Mouse (Mus musculus): ENCODE measurements at regions not wholly inside any gene's neighbourhood (a gene's known extent, or its start where the extent isn't known, plus 50 kb on each side); places are given as distances from the start of the nearest gene placed in this dataset.

DNA sequence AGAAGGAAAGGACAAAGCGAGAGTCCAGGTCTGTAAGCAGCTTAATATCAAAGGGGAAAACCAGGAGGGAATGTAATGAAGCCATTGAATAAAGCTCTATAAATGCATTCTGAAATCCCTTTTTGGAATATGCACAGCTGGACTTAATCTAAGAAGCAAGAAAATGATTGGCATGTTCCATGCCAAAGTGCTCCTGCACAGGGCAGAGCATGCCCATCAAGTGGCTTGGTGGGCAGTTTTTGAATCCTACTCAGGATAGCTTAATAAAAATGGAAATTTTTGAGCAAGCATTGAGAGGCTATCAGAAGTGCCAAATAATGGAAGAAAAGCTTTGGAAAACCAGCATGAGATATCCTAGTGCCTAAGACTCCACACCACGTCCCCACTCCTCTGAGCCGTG, 466.1 kb downstream of the Epm2a start:
- ATAC-seq (no peak), DNase-seq (ENCODE audit: low read depth, low spot score) (no peak)
- no peak for TF ChIP-seq CTCF (IDR thresholded peaks at IDR 0.05)
- in situ Hi-C loops (cut with MboI; ENCODE audit: low pct_unique_long_range_greater_than_20kb) = no loop called here
- CTCF ChIA-PET = interaction anchor here (1.2 kb wide), 1 partner anchor 12 kb away, joined by 3 read pairs; no protein-coding TSS in a partner anchor
- peaks cover 4% of the 10 kb centered on the region for H3K27me3 ChIP-seq
- POLR2A ChIA-PET = interaction anchor here (0.6 kb wide), 1 partner anchor 13 kb away, joined by 9 read pairs; no protein-coding TSS in a partner anchor

DNA sequence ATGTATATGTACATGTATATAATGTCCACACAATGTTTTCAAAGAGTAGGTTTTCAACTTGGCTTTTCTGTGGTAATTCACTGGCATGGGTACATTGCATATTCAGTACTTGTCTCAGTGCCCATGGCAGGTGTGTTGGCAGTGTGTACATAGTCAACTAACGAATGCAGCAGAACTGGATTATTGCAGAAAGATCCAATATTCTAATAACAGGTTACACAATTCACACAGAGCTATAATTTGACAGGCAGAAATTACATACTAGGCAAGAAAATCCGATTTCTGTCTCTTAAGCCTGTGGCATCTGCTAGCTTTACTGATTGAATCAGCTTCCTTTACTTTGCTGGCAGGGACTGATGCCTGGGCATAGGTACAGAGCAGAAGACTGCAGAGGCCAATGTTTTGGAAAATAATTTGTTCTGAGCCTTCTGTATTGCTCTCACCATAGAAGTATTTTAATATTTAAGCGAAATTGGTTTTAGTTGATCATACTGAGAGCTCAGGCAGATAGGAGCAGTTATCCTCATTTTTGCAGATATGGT, 479.3 kb downstream of the Epm2a start:
- ChIA-PET POLR2A (no interaction called here), CTCF (no interaction called here)
- no peak for TF ChIP-seq CTCF (IDR thresholded peaks at IDR 0.05)
- DNase-seq (ENCODE audit: low read depth, low spot score) = no peak
- no peak for ATAC-seq
- in situ Hi-C loops (cut with MboI; ENCODE audit: low pct_unique_long_range_greater_than_20kb) = no loop called here
- H3K27me3 ChIP-seq = peaks cover 7% of the 10 kb centered on the region

DNA sequence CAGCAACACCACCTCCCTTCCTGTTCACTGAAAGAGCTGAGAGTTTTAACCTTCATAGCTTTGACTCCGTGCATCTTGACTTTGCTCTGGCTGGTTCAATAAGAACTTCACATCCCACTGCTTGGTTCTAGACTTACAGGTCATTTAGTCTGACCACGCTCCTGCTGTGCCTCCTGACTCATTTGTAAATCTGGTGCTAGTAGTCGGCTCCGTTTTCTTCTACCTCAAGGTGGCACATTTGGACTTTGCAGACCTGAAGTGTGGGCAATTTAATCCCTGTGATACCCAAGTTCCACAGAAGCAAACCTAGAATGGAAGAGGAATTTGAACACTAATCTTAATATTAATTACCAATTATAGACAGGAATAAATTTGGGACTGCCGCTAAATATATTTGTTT, 497.9 kb downstream of the Epm2a start:
- ChIA-PET CTCF (interaction anchor here (1.0 kb wide), 1 partner anchor 11 kb away, joined by 3 read pairs; no protein-coding TSS in a partner anchor), POLR2A (no interaction called here)
- no peaks in the 10 kb centered on the region for H3K27me3 ChIP-seq
- DNase-seq (ENCODE audit: low read depth, low spot score) = no peak
- in situ Hi-C loops (cut with MboI; ENCODE audit: low pct_unique_long_range_greater_than_20kb) = loop anchor here (25.0 kb wide), 1 partner anchor 771 kb away; no protein-coding TSS in a partner anchor
- TF ChIP-seq CTCF (IDR thresholded peaks at IDR 0.05) = no peak
- no peak for ATAC-seq

DNA sequence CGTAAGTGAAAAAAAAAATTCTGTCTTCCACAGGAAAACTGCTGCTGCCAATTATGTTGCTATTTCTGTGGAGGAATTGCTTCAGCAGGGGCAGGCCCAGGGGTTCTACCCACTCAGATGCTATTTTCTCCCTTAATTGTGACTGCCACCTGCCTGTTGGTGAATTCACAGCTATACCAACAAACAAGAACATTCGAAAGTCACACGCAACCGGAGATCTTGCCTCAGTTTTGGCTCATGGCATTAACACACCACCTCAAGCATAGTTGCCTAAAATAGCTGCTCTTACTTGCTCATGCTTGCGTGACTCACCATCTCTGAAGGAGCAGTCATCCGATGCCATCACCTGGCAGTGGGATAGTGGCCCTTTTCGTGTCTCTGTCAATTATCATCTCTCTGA, 498.3 kb downstream of the Epm2a start:
- in situ Hi-C loops (cut with MboI; ENCODE audit: low pct_unique_long_range_greater_than_20kb) = loop anchor here (25.0 kb wide), 1 partner anchor 771 kb away; no protein-coding TSS in a partner anchor
- CTCF ChIA-PET = no interaction called here
- POLR2A ChIA-PET = no interaction called here
- TF ChIP-seq CTCF (IDR thresholded peaks at IDR 0.05) = no peak
- no peak for DNase-seq (ENCODE audit: low read depth, low spot score)
- ATAC-seq = peak; percentile 83
- H3K27me3 ChIP-seq = no peaks in the 10 kb centered on the region

DNA sequence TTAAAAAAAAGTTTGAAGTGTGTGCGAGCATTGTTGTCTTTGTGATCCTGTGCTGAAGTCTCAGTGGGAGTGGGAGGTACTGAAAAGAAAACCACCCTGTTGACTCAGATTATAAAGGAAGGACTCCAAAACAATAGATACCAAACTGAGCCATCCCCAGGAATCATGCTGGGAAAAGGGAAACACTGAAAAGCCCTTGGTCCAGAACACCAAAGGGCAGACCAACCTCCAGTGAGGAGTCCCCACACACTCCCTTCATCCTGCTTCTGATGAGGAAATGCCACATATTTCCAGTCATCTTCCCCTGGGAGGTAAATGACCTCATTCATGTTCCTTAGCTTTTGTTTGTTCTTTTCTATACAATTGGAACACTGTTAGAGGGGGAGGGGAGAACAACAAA, 502.9 kb downstream of the Epm2a start:
- no peak for TF ChIP-seq CTCF (IDR thresholded peaks at IDR 0.05)
- DNase-seq (ENCODE audit: low read depth, low spot score) = no peak
- no peaks in the 10 kb centered on the region for H3K27me3 ChIP-seq
- ChIA-PET CTCF (no interaction called here), POLR2A (no interaction called here)
- ATAC-seq = no peak
- in situ Hi-C loops (cut with MboI; ENCODE audit: low pct_unique_long_range_greater_than_20kb) = loop anchor here (25.0 kb wide), 1 partner anchor 766 kb away; no protein-coding TSS in a partner anchor

DNA sequence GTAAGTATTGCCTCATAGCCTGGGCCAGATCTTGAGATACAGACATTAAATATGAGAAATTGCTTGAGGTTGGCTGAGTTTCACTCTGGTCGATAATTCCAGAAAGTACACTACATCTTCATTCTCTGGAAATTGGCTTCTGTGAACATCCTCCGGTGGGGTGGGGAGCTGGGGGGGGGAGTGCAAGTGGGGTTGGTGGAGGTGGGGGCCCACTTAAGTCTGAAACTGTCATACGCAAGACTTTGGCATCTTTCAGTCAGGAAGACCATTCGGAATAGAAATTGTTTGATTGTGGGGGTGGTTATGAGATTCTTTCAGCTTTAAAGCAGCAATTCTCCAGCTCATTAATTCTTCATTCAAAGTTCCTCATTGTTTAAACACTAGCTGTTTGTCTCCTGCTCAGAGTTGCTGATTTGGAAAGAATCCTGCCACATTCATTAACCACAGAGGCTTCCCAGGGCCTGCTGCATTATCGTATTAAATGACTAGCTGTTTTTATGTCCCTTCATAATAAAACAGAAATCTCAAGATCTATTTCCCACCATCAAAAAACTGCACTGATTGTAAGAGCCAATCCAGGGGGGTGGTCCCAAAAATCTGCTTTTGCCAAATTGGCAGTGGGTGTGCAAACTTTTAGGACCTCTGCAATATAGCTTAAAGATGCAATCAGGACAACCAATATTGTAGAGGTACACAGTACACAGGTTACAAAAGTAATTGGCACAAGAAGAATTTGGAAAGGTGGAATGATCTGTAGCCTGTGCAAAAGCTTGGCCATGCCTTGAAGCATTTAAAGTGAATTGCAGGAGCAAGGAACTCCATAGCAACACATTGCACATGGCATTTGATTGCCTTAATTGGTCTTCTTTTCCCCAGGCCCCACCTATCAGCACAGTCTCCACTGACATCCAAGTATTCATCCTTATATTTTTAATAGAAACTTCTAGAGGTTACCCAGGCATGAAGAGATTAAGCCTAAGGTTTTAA, 532.2 kb downstream of the Epm2a start:
- ChIA-PET CTCF (interaction anchor here (0.8 kb wide), 1 partner anchor 12 kb away, joined by 3 read pairs; no protein-coding TSS in a partner anchor), POLR2A (no interaction called here)
- TF ChIP-seq CTCF (IDR thresholded peaks at IDR 0.05) = no peak
- no peaks in the 10 kb centered on the region for H3K27me3 ChIP-seq
- in situ Hi-C loops (cut with MboI; ENCODE audit: low pct_unique_long_range_greater_than_20kb) = no loop called here
- DNase-seq (ENCODE audit: low read depth, low spot score) (no peak), ATAC-seq (peak; percentile 88)

DNA sequence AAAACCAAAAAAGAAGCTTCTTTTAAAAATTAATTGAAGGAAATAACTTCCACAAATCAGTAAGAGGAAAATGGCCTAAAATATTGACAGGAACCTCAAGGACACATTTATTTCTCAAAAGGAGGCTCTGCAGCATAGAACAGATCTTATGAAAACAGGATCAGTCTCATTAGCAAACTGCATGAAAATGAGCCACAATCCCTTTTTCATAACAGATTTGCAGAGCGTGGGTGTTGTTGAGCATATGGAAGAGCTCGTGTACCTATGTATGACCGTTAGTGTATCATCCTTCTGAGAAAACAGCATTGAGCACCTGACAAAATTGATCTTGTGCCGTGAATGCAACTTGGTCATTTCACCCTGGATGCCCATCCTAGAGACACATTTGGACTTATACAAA, 543.0 kb downstream of the Epm2a start:
- no peak for TF ChIP-seq CTCF (IDR thresholded peaks at IDR 0.05)
- POLR2A ChIA-PET = interaction anchor here (0.6 kb wide), 1 partner anchor 159 kb away, joined by 3 read pairs; no protein-coding TSS in a partner anchor
- ATAC-seq = no peak
- H3K27me3 ChIP-seq = no peaks in the 10 kb centered on the region
- in situ Hi-C loops (cut with MboI; ENCODE audit: low pct_unique_long_range_greater_than_20kb) = no loop called here
- CTCF ChIA-PET = no interaction called here
- no peak for DNase-seq (ENCODE audit: low read depth, low spot score)

DNA sequence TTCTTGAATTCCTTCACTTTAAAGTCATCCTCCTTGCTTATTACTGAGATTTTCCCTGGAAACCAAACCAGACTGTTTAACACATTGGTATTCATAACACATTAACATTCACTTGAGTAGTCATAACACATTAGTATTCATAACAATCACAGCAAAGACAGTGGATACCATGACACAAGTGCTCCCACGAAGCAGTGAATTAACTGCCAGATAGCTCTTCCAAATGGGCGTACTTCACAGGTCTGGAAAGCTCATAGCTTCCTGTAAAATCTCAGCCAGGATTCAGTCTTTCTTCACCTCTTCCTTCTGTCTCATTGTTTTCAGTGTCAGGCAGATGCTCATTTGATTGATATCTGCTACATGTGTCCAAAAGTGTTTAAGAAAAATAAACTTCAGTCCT, 545.7 kb downstream of the Epm2a start:
- DNase-seq (ENCODE audit: low read depth, low spot score) (no peak), ATAC-seq (no peak)
- TF ChIP-seq CTCF (IDR thresholded peaks at IDR 0.05) = no peak
- in situ Hi-C loops (cut with MboI; ENCODE audit: low pct_unique_long_range_greater_than_20kb) = no loop called here
- ChIA-PET CTCF (no interaction called here), POLR2A (no interaction called here)
- H3K27me3 ChIP-seq = no peaks in the 10 kb centered on the region

DNA sequence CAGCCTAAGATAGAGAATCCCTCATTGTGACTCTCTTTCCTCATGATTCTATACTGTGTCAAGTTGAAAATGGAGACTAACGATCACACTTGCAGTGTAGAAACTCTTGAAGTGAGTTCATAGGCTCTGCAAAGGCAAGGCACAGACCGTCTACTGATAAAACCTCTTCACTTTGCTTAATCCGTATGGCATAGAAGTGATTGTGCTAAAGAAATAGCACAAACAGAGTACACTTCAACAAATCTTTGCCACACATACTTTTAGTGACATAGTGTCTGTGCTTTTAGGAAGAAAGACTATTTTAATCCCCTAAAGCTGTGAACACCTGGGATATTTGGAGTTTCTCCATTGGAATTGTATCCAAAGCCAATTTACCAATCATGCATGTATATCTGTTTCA, 578.9 kb downstream of the Epm2a start:
- H3K27me3 ChIP-seq = no peaks in the 10 kb centered on the region
- CTCF ChIA-PET = no interaction called here
- DNase-seq (ENCODE audit: low read depth, low spot score) (no peak), ATAC-seq (no peak)
- in situ Hi-C loops (cut with MboI; ENCODE audit: low pct_unique_long_range_greater_than_20kb) = no loop called here
- POLR2A ChIA-PET = no interaction called here
- TF ChIP-seq CTCF (IDR thresholded peaks at IDR 0.05) = no peak

DNA sequence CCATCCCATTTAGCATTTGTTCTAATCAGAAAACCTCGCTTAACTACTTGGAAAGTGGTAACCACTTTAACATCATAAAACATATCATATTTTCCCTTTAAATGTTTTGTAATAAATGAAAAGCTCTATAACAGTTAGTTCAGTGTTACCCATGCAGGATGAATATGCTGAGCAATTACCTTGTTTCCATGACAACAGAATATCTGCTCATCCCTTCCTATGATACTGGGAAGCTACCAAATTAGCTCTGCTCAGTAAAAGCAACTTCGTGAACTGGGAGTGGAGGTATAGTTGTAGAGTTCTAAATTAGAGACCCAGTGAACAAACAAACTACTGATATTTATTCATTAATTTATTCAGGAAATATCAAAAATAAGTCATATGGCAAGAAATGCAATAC, 595.0 kb downstream of the Epm2a start:
- ATAC-seq (no peak), DNase-seq (ENCODE audit: low read depth, low spot score) (no peak)
- peaks cover 7% of the 10 kb centered on the region for H3K27me3 ChIP-seq
- in situ Hi-C loops (cut with MboI; ENCODE audit: low pct_unique_long_range_greater_than_20kb) = no loop called here
- POLR2A ChIA-PET = no interaction called here
- CTCF ChIA-PET = no interaction called here
- TF ChIP-seq CTCF (IDR thresholded peaks at IDR 0.05) = no peak

DNA sequence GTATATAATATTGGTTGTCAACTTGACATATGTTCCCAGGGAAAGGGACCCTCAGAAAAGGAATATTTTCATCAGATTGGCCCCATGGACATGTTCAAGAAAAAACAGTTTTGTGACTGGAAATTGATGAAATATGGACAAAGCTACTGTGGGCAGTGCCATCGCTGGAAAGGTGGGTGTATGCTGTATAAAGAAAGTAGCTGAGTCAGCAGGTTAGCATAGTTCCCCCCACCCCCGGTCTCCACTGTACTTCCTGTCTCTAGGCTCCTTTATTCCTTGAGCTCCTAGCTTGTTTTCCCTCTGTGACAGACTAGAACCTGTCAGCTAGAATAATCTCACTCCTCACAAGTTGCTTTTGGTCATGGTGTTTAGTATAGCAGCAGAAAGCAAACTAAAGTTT, 599.6 kb downstream of the Epm2a start:
- ChIA-PET POLR2A (no interaction called here), CTCF (no interaction called here)
- no peak for DNase-seq (ENCODE audit: low read depth, low spot score)
- in situ Hi-C loops (cut with MboI; ENCODE audit: low pct_unique_long_range_greater_than_20kb) = no loop called here
- TF ChIP-seq CTCF (IDR thresholded peaks at IDR 0.05) = no peak
- ATAC-seq = no peak
- peaks cover 7% of the 10 kb centered on the region for H3K27me3 ChIP-seq
